Mouse (Mus musculus) liver, embryonic 12.5 days (tissue): ENCODE results near the gene Endov. TPM values are rescaled to one million over a fixed set of nuclear protein-coding genes. Genes with fewer than 3 reads are reported as not detected.

Experiments
- ATAC-seq: fragments of 200-750 bp; cut with Nextera tagmentation; 2 replicates; pipeline ENCODE4 v1.8.0; 2017; ENCODE audit warnings: moderate number of reproducible peaks, mild to moderate bottlenecking, moderate library complexity
- H3K27ac ChIP-seq: fragments of 300-500 bp; sonication (generic); 2 replicates; pipeline ENCODE4 v1.5.1; 2016; ENCODE audit warnings: mild to moderate bottlenecking
- H3K27me3 ChIP-seq: fragments of 300-500 bp; sonication (generic); replicated peaks from 2 replicates; pipeline ENCODE4 v1.6.1; 2016; ENCODE audit warnings: mild to moderate bottlenecking, moderate library complexity
- H3K36me3 ChIP-seq: fragments of 300-500 bp; sonication (generic); 2 replicates; pipeline ENCODE4 v1.6.1; 2016; ENCODE audit warnings: mild to moderate bottlenecking, moderate library complexity
- H3K4me1 ChIP-seq: fragments of 300-500 bp; sonication (generic); 2 replicates; pipeline ENCODE4 v1.6.1; 2016
- H3K4me2 ChIP-seq: fragments of 300-500 bp; sonication (generic); 2 replicates; pipeline ENCODE4 v1.6.1; 2016; ENCODE audit warnings: mild to moderate bottlenecking, moderate library complexity
- H3K4me3 ChIP-seq: fragments of 300-500 bp; sonication (generic); 2 replicates; pipeline ENCODE4 v1.5.1; 2016; ENCODE audit warnings: mild to moderate bottlenecking, moderate library complexity
- H3K9ac ChIP-seq: fragments of 300-500 bp; sonication (generic); 2 replicates; pipeline ENCODE4 v1.6.1; 2016; ENCODE audit warnings: mild to moderate bottlenecking, moderate library complexity
- H3K9me3 ChIP-seq: fragments of 300-500 bp; sonication (generic); replicated peaks from 2 replicates; pipeline ENCODE4 v1.6.1; 2016; ENCODE audit warnings: mild to moderate bottlenecking, moderate library complexity
- WGBS: fragments of 180-500 bp; shearing (Covaris S2); methylation state at CpG from one replicate; pipeline ENCODE4 v1.1.7; 2016; ENCODE audit not compliant: insufficient replicate concordance; 5-methylcytosine and 5-hydroxymethylcytosine counted together
- polyA plus RNA-seq: library from polyadenylated mRNA; unstranded; fragments of >200 nt; fragmentation: Nextera tagmentation; extraction: Ambion mirVana; gene quantifications from 2 replicates; pipeline ENCODE4 v1.2.1, GENCODE M21; 2016

Endov gene
- polyA plus RNA-seq, 1 experiment from 2014 or later, result 7.9 TPM

DNA sequence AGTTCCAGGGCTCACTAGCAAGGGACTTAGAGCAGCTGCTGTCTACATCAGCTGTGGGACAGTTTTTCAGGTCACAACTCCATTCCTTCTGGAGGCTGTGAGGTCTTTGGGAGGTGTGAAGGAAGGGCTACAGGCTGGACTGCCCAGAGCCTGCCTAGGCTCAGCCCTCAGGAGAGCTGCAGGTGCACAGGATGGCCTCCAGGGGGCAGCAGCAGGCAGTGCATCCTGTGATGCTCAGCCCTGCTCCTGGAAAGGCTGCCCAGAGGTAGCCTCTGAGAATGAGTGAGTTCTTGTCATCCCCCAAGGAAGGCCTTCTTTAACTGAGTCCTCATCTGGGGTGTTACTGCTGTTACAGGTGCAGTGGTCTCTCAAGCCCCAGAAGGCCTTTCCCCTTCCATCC is 12.5 kb downstream of the Endov start:
- no peak overlapping the region for H3K27ac ChIP-seq
- no peak overlapping the region for H3K9ac ChIP-seq
- H3K4me2 ChIP-seq, result no peak overlapping the region
- ATAC-seq, result peak; percentile 57; the same call in 1 of the 2 replicates
- H3K4me3 ChIP-seq, result no peak overlapping the region
- peaks cover 71% of the 10 kb centered on the region for H3K36me3 ChIP-seq
- no peaks in the 10 kb centered on the region; the same call in 1 of the 2 replicates for H3K4me1 ChIP-seq
- H3K9me3 ChIP-seq, result no peaks in the 10 kb centered on the region
- no peaks in the 10 kb centered on the region for H3K27me3 ChIP-seq

DNA sequence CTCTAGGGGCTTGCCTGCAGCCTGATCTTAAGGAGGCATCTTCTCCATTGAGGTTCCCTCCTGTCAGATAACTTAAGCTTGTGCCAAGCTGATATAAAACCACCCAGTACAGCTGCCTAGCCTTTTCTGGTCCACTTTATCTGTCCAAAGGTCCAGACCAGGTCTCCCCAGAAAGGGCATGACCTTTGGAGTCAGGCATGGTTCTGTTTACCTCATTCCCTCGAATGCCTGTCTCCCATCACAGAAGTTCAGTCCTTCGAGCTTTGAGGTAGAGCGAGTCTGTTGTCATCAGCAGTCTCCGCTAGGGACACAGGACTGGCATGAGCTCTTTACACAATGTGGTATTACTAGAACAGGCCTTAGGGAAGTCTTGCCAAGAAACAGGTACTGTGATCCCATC is 15.2 kb downstream of the Endov start:
- Histone ChIP-seq H3K27me3 (peaks cover 10% of the 10 kb centered on the region; the same call in 1 of the 2 replicates), H3K9ac (no peak overlapping the region), H3K27ac (no peak overlapping the region), H3K36me3 (peaks cover 52% of the 10 kb centered on the region), H3K4me2 (no peak overlapping the region), H3K9me3 (no peaks in the 10 kb centered on the region), H3K4me1 (no peaks in the 10 kb centered on the region; the same call in 1 of the 2 replicates), H3K4me3 (no peak overlapping the region)
- ATAC-seq, result no peak
- 74% methylated on average over 4 of the region's 4 CpGs for WGBS

DNA sequence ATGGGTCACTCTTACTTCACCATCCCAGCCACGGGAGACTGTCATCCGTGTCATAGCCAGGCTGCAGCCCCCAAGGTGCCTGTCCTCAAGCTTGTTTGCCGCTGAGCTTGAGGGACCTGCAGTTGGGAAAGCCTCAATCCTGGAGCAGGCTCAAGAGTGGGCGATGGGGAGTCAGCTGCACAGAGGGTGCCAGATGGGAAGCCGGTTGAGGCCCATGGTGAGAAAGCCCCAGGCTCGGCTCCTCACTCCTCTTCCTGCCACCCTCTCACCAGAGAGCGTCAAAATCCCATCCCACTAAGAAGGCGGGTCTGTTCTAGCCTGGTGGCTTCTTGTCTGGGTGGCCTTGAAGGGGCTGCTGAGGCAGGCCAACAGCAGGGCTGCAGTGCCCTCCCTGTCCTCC is 16.6 kb downstream of the Endov start:
- peaks cover 3% of the 10 kb centered on the region; the same call in 1 of the 2 replicates for H3K4me1 ChIP-seq
- 73% methylated on average over 8 of the region's 8 CpGs for WGBS
- H3K27ac ChIP-seq, result no peak overlapping the region
- no peaks in the 10 kb centered on the region for H3K9me3 ChIP-seq
- no peak for ATAC-seq
- no peak overlapping the region for H3K4me2 ChIP-seq
- H3K9ac ChIP-seq, result no peak overlapping the region
- H3K27me3 ChIP-seq, result peaks cover 19% of the 10 kb centered on the region
- no peak overlapping the region for H3K4me3 ChIP-seq
- peaks cover 42% of the 10 kb centered on the region for H3K36me3 ChIP-seq

DNA sequence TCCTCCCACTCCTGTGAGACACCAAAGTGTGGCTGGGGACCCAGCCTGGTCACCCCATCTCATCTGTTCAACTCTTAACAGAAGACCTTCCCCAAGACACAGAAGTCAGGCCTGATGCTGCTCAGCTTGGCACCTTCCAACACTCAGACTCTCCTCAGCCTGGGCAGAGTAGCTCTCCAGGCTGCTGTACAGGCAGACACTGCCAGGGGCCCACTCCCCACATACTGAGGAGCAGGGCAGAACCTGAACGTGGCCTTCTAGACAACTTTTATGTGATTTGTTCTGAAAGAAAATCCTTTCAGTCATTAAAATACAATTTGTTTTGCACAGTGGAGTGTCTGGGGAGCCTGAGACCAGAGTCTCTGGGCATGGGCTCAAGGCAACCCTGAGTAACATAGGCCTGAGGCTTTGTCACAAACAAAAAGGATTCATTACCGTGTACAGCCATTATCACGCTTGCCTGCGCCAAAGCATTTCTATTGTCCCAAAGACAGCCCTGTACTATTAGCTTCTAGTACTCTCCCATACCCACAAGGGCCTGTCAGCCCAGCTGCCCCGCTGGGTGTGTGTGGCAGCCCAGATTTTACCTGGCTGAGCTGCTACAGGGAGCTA is 18.1 kb downstream of the Endov start:
- WGBS, result 72% methylated on average over 5 of the region's 5 CpGs

DNA sequence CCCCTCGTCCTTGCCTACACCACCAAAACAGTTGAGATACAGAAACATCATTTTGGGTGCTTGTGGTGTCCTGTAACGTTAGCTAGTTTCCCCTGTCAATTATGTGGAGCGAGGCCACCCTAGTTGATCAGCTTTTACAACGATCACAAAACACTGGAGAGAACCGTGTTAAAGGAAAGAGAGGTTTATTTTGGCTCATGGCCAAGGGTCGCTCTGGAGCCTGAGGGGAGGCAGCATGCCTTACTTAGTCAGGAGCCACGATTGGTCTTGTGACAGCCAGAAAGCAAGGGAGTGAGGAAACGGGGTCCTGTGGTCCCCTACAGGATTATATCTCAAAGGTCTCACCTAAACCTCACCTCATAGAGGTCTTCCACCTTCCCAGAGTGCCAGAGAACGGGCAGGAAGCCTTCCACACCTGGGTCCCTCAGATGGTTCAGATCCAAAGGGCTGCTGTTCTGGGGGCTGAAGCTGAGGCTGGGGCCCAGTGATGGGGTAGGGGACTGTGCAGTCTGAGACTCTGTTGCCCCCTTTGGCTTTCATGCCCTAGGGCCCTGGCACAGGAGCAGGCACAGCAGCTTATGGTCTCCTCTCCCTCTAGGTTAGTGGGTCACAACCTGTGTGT is 22.0 kb downstream of the Endov start:
- ATAC-seq, result no peak
- WGBS, result 39% methylated on average over 9 of the region's 9 CpGs
- no peak overlapping the region for H3K4me2 ChIP-seq
- H3K27ac ChIP-seq, result no peak overlapping the region
- no peaks in the 10 kb centered on the region for H3K9me3 ChIP-seq
- H3K9ac ChIP-seq, result no peak overlapping the region
- 0 out of 2 replicates have a peak, but pooled peaks cover 3% of the 10 kb centered on the region for H3K4me1 ChIP-seq
- H3K4me3 ChIP-seq, result no peak overlapping the region
- peaks cover 4% of the 10 kb centered on the region for H3K36me3 ChIP-seq
- peaks cover 72% of the 10 kb centered on the region for H3K27me3 ChIP-seq

More for the DNA sequence above, 18.1 kb downstream of the Endov start:
- no peak for ATAC-seq
- Histone ChIP-seq H3K4me3 (no peak overlapping the region), H3K27me3 (peaks cover 34% of the 10 kb centered on the region), H3K4me1 (peaks cover 3% of the 10 kb centered on the region; the same call in 1 of the 2 replicates), H3K36me3 (peaks cover 35% of the 10 kb centered on the region), H3K27ac (no peak overlapping the region), H3K9me3 (no peaks in the 10 kb centered on the region), H3K4me2 (no peak overlapping the region), H3K9ac (no peak overlapping the region)

DNA sequence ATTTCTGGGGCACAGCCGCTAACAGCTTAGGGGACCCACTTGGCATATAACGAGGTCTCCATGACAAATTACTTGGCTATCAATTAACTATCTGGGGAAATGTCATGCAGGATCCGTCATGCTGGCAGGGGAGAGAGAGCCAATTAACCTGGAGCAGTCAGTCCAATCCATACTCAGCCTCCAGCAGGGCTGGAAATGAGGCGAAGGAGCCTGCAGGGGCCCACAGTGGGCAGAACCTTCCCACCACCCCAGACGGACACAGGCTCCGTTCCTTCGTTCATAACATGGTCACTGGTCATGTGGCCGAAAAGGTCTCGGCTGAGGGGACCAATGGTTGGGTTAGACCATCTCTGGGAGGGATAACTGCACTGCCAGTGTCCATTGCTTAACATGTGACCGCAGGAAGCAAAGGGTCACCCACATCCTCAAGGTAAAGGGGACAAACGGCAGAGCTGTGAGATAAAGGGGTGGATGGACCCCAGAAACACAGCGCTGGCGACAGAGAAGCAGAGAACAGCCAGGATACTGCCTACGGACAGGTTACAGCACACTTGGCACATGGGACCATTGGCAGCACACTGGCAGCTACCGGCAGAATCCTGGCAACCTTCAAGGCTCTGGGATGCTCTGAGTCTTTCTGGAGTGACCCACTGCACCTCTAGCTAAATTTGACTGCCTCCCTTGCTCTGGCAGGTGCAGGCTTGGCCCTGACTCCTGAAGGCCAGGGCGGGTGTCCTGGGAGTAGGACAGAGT is 23.1 kb downstream of the Endov start:
- no peak overlapping the region for H3K9ac ChIP-seq
- H3K9me3 ChIP-seq, result no peaks in the 10 kb centered on the region
- 43% methylated on average over 16 of the region's 16 CpGs for WGBS
- no peak overlapping the region for H3K4me2 ChIP-seq
- no peaks in the 10 kb centered on the region for H3K36me3 ChIP-seq
- H3K4me1 ChIP-seq, result 0 out of 2 replicates have a peak, but pooled peaks cover 3% of the 10 kb centered on the region
- peaks cover 81% of the 10 kb centered on the region for H3K27me3 ChIP-seq
- no peak for ATAC-seq
- H3K27ac ChIP-seq, result no peak overlapping the region
- no peak overlapping the region for H3K4me3 ChIP-seq

DNA sequence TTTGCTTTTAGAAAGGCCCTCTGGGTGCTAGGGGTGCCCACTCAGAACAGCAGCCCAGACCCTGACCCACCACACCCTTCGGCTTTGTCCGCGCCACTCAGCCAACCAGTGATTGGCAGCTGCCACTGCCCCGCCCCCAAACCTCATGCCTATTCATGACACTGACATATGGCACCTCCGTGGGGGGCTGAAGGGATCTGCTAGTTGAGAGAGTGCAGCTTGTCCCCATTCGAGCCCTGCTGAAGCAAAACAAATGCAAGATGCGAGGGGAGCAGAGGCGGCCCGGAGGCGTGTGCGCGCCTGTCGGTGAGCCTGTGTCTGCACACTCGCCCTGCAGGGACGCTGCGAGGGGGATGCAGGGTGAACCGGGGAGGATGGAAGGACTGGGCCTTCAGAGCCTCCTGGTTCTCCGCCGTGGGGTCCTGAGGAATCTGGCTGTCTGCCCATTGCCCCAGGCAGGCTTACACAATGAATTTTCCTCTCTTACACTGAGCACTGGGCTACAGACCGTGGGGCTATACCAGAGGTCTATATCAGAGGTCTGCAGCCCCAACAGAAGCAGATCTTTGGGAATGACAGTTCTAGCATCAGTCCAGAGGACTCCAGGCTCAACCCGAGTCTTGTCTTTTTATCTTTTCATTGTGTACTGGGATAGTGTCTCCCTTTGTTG is 24.0 kb downstream of the Endov start:
- H3K4me3 ChIP-seq, result no peak overlapping the region
- H3K9ac ChIP-seq, result no peak overlapping the region
- 0 out of 2 replicates have a peak, but pooled peaks cover 3% of the 10 kb centered on the region for H3K4me1 ChIP-seq
- H3K27ac ChIP-seq, result no peak overlapping the region
- 6% methylated on average over 21 of the region's 21 CpGs for WGBS
- peaks cover 86% of the 10 kb centered on the region for H3K27me3 ChIP-seq
- no peak for ATAC-seq
- peak overlapping the region; percentile 41 for H3K4me2 ChIP-seq
- no peaks in the 10 kb centered on the region for H3K9me3 ChIP-seq
- H3K36me3 ChIP-seq, result no peaks in the 10 kb centered on the region

DNA sequence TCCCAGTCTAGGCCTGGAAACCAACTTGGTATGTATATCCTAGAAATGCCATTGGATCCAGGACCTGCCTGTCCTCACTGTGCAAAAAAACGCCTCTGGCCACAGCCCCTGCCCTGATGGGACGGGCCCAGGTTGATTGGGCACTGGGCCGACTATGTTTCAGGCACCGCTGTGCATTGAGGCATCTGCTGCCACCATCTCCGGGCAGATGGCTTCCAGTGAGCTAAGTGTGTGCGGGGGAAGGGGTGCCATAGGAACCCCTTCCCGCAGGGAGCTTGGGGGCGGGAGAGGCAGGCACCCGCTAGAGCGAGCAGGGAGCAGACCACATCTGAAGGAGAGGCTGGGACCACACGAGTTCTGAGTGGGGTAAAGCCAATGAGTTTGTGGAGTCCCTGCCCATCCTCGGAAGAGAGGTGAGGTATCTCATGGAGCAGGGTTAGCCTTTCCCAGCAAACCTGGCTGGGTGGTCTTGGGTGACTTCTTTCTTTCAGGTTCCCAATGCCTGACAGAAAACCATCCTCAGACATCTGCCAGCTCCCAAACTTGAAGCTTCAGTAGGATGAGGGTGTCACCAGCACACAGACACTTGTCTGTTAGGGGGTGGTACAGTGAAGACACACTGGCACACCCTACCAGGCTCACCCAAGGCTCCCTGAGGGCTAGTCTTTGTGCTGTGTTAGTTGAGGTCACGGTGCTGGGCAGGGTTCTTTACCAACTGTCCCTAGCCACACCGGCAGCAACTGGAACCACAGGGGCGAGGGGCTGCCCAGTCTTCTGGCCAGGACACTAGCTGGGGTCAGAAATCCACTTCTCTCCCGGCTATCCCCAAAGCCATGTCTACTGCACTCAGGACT is 24.9 kb downstream of the Endov start:
- Histone ChIP-seq H3K4me2 (no peak overlapping the region), H3K36me3 (no peaks in the 10 kb centered on the region), H3K9me3 (no peaks in the 10 kb centered on the region), H3K27ac (no peak overlapping the region), H3K4me3 (no peak overlapping the region), H3K9ac (no peak overlapping the region), H3K27me3 (peaks cover 80% of the 10 kb centered on the region), H3K4me1 (0 out of 2 replicates have a peak, but pooled peaks cover 3% of the 10 kb centered on the region)
- no peak for ATAC-seq
- WGBS, result 56% methylated on average over 16 of the region's 16 CpGs

DNA sequence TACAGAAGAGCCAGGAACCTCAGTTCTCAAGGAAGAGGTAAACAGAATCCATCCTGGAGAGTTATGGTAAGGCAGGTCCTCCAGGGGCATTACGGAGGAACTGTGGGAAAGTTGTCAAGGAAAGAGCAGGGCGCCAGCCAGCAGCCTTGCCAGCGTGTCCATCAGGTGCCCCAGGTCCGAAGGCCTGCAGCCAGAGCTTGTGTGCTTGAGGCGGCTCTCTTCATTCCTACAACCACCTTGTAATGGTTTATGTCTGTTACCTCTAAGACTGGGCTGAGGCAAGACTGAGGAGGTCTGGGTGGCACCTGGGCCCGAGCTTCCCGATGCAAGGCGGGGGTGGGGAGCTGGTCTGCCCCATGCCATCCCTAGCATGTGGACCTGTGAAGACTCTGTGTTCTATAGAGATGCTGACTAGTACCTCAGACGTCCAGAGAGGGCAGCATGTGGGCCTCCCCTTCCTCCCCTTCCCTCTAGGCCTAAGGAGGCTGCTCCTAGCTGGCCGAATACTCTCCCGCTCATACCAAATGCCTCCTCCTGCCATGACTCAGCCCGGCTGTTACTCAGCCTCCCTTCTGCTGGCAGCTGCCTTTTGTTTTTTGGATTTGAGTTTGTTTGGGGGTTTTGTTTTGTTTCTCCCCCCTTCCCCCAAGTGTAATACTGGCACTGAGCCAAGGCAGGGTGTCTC is 25.7 kb downstream of the Endov start:
- Histone ChIP-seq H3K36me3 (no peaks in the 10 kb centered on the region), H3K27me3 (peaks cover 80% of the 10 kb centered on the region), H3K4me2 (no peak overlapping the region), H3K4me1 (0 out of 2 replicates have a peak, but pooled peaks cover 3% of the 10 kb centered on the region), H3K4me3 (no peak overlapping the region), H3K9me3 (no peaks in the 10 kb centered on the region), H3K27ac (no peak overlapping the region), H3K9ac (no peak overlapping the region)
- no peak for ATAC-seq
- WGBS, result 53% methylated on average over 12 of the region's 12 CpGs

DNA sequence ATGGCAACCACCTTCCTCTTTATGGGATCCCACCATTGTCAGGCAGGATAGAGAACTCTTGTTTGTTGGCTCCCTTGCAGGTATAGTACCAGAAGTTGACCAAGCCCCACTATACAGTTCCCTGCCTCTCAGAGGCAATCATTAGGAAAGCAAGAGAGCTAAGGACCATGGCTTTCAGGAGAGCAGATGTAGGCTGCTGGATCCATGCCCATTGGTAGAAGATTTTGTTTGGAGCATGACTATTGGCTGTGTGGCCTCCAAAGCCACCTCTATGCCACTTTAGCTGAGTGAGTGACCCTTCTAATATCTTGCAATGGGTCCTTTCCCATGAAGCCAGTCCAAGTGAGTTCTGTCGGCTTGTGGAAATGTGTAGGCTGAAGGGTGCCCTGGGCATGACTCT is 28.2 kb downstream of the Endov start:
- no peak for ATAC-seq
- Histone ChIP-seq H3K27me3 (peaks cover 55% of the 10 kb centered on the region), H3K9ac (no peak overlapping the region), H3K27ac (no peak overlapping the region), H3K4me1 (no peaks in the 10 kb centered on the region; the same call in 1 of the 2 replicates), H3K36me3 (no peaks in the 10 kb centered on the region), H3K4me3 (no peak overlapping the region), H3K4me2 (no peak overlapping the region), H3K9me3 (no peaks in the 10 kb centered on the region)
- 90% methylated on average over 1 of the region's 1 CpGs for WGBS
